Mouse (Mus musculus) CH12.LX (cell line): Measurements from ENCODE around the gene Sgsm3. TPM values are rescaled to one million over a fixed set of nuclear protein-coding genes. Genes with fewer than 3 reads are reported as not detected.
A peak's percentile ranks its signal among the peaks of the same experiment; 100 is the strongest.

ENCODE experiments used
- DNase-seq: peaks from one replicate; pipeline ENCODE4 v3.0.0-alpha.2; 2013; ENCODE audit errors: extremely low read depth
- H3K27ac ChIP-seq: 2 replicates; pipeline ENCODE4 v1.5.1; 2012; ENCODE audit warnings: low read depth, mild to moderate bottlenecking, control low read depth, moderate library complexity; ENCODE audit not compliant: insufficient read depth
- H3K27me3 ChIP-seq: replicated peaks from 2 replicates; pipeline ENCODE3; 2012; ENCODE audit warnings: inconsistent platforms
- H3K36me3 ChIP-seq, 2 experiments: replicated peaks in 1 of 2; 2 replicates each; pipeline versions ENCODE3 to v1.6.1; 2012; ENCODE audit warnings: inconsistent platforms in 1 of 2, low read length in 1 of 2, mild to moderate bottlenecking in 1 of 2, mixed read lengths in 1 of 2, moderate library complexity in 1 of 2; ENCODE audit not compliant: control insufficient read depth in 1 of 2, insufficient read depth in 1 of 2
- H3K4me1 ChIP-seq, 2 experiments: 2 replicates each; pipeline ENCODE4 v1.6.1; 2012; ENCODE audit warnings: inconsistent platforms in 1 of 2, moderate library complexity in 1 of 2; ENCODE audit not compliant: insufficient read depth in 2 of 2, control insufficient read depth in 1 of 2
- H3K4me2 ChIP-seq: 2 replicates; pipeline ENCODE4 v1.6.1; 2012; ENCODE audit warnings: low read depth, mild to moderate bottlenecking, control low read depth; ENCODE audit not compliant: poor library complexity, insufficient read depth, severe bottlenecking
- H3K4me3 ChIP-seq, 3 experiments: fragments of 150-350 bp in 1 of 3; sonication (generic) in 1 of 3; replicated peaks in 1 of 3; 2 replicates each; pipeline versions ENCODE3 to v1.5.1; 2011 to 2012; ENCODE audit warnings: low read depth in 2 of 3, low read length in 2 of 3, mild to moderate bottlenecking in 2 of 3, moderate library complexity in 2 of 3, control low read depth in 1 of 3, improper control_type of control experiment in 1 of 3, inconsistent platforms in 1 of 3, mixed read lengths in 1 of 3; ENCODE audit not compliant: poor library complexity in 1 of 3
- H3K79me2 ChIP-seq: replicated peaks from 2 replicates; pipeline ENCODE4 v1.6.1; 2012; ENCODE audit warnings: mild to moderate bottlenecking, moderate library complexity; ENCODE audit not compliant: control insufficient read depth, poor library complexity, insufficient read depth, severe bottlenecking; ENCODE audit errors: extremely low read depth
- H3K9ac ChIP-seq: 2 replicates; pipeline ENCODE4 v1.6.1; 2012; ENCODE audit warnings: low read depth, mild to moderate bottlenecking, control low read depth, moderate library complexity; ENCODE audit not compliant: insufficient read depth
- H3K9me3 ChIP-seq: replicated peaks from 2 replicates; pipeline ENCODE3; 2012; ENCODE audit warnings: low read length, inconsistent platforms, mixed read lengths
- CHD1 ChIP-seq: IDR thresholded peaks from 2 replicates; pipeline ENCODE4 v1.6.1; 2012; ENCODE audit warnings: low read depth, low read length, improper control_type of control experiment, inconsistent platforms
- E2F4 ChIP-seq: IDR thresholded peaks from 2 replicates; pipeline ENCODE4 v1.6.1; 2011; ENCODE audit warnings: low read depth, low read length, improper control_type of control experiment; ENCODE audit not compliant: insufficient replicate concordance
- ELF1 ChIP-seq: IDR thresholded peaks from 2 replicates; pipeline ENCODE4 v1.6.1; 2014; ENCODE audit warnings: low read depth, mild to moderate bottlenecking, inconsistent platforms, low read length, improper control_type of control experiment
- ETS1 ChIP-seq: conservative IDR thresholded peaks from 2 replicates; pipeline ENCODE4 v1.6.1; 2012; ENCODE audit warnings: low read depth, mild to moderate bottlenecking, inconsistent platforms, low read length, improper control_type of control experiment, moderate library complexity
- IRF4 ChIP-seq: IDR thresholded peaks from 2 replicates; pipeline ENCODE4 v1.6.1; 2014; ENCODE audit warnings: low read depth, mild to moderate bottlenecking, inconsistent platforms, low read length, improper control_type of control experiment
- MAX ChIP-seq: IDR thresholded peaks from 2 replicates; pipeline ENCODE4 v1.6.1; 2011; ENCODE audit warnings: low read length, improper control_type of control experiment
- MEF2A ChIP-seq: IDR thresholded peaks from 2 replicates; pipeline ENCODE4 v1.6.1; 2014; ENCODE audit warnings: low read depth, mild to moderate bottlenecking, inconsistent platforms, low read length, improper control_type of control experiment, borderline replicate concordance
- NRF1 ChIP-seq: IDR thresholded peaks from 2 replicates; pipeline ENCODE4 v1.6.1; 2014; ENCODE audit warnings: low read depth, mild to moderate bottlenecking, inconsistent platforms, low read length, improper control_type of control experiment, moderate library complexity
- SIN3A ChIP-seq: IDR thresholded peaks from 2 replicates; pipeline ENCODE4 v1.6.1; 2012; ENCODE audit warnings: low read length, improper control_type of control experiment, inconsistent platforms
- SMC3 ChIP-seq: IDR thresholded peaks from 2 replicates; pipeline ENCODE4 v1.6.1; 2011; ENCODE audit warnings: low read depth, low read length, improper control_type of control experiment
- TBP ChIP-seq: conservative IDR thresholded peaks from 2 replicates; pipeline ENCODE4 v1.6.1; 2011; ENCODE audit warnings: low read depth, low read length, improper control_type of control experiment
- TCF12 ChIP-seq: IDR thresholded peaks from 2 replicates; pipeline ENCODE4 v1.6.1; 2014; ENCODE audit warnings: low read depth, mild to moderate bottlenecking, inconsistent platforms, low read length, improper control_type of control experiment
- UBTF ChIP-seq: IDR thresholded peaks from 2 replicates; pipeline ENCODE4 v1.6.1; 2012; ENCODE audit warnings: low read depth, mild to moderate bottlenecking, inconsistent platforms, low read length, improper control_type of control experiment, moderate library complexity
- USF2 ChIP-seq: conservative IDR thresholded peaks from 2 replicates; pipeline ENCODE4 v1.6.1; 2011; ENCODE audit warnings: low read depth, low read length, improper control_type of control experiment
- ZC3H11A ChIP-seq: IDR thresholded peaks from 2 replicates; pipeline ENCODE4 v1.6.1; 2012; ENCODE audit warnings: low read depth, mild to moderate bottlenecking, inconsistent platforms, low read length, improper control_type of control experiment
- ZKSCAN1 ChIP-seq: IDR thresholded peaks from 2 replicates; pipeline ENCODE4 v1.6.1; 2012; ENCODE audit warnings: low read depth, inconsistent platforms, low read length, improper control_type of control experiment, borderline replicate concordance
- ZNF384 ChIP-seq: IDR thresholded peaks from 2 replicates; pipeline ENCODE4 v1.6.1; 2012; ENCODE audit warnings: low read depth, low read length, improper control_type of control experiment, inconsistent platforms
- dilution Hi-C: fragments of 300-500 bp; cut with MboI; formaldehyde crosslinking; loops from 2 replicates; pipeline ENCODE4 v1.14.3; 2020; ENCODE audit warnings: low sequenced_read_pairs; ENCODE audit not compliant: extremely low pct_unique_long_range_greater_than_20kb, extremely low pct_ligation_motif_present
- in situ Hi-C: fragments of 300-500 bp; cut with MboI; formaldehyde crosslinking; loops from 3 replicates; pipeline ENCODE4 v1.14.3; 2019; ENCODE audit warnings: low sequenced_read_pairs, low pct_ligation_motif_present, low pct_unique_long_range_greater_than_20kb, mixed read lengths
- polyA plus RNA-seq: library from polyadenylated mRNA; unstranded; fragments of >175 nt; gene quantifications from 2 replicates; pipeline ENCODE4 v1.2.1, GENCODE M21; 2012; ENCODE audit warnings: low read depth; ENCODE audit not compliant: insufficient read length
- total RNA-seq, 2 experiments: library from RNA; depleted of rRNA; stranded (reverse); fragments of 300-350 nt in 1 of 2; fragments of >200 nt in 1 of 2; gene quantifications; 2 replicates each; pipeline ENCODE4 v1.2.3; 2012 to 2014

Gene Sgsm3
- total and polyA plus RNA-seq, 3 experiments, result 14.4 to 25.5 (median 15.0) TPM

- in situ Hi-C loops, result no loop called here
- Histone ChIP-seq H3K4me2 (no peak overlapping the region), H3K4me1 (peaks cover 22 to 76% of the 10 kb centered on the region in 2 experiments), H3K79me2 (0 out of 2 replicates have a peak, but pooled peaks cover 4% of the 10 kb centered on the region), H3K36me3 (peaks cover 14 to 62% of the 10 kb centered on the region in 2 experiments), H3K4me3 (no peak overlapping the region), H3K27ac (peak overlapping the region; percentile 28), H3K9me3 (no peaks in the 10 kb centered on the region), H3K27me3 (no peaks in the 10 kb centered on the region), H3K9ac (no peak overlapping the region)
- dilution Hi-C loops, result no loop called here
- DNase-seq, result no peak
- TF ChIP-seq CHD1, result no peak
- no peak for TF ChIP-seq USF2
- TF ChIP-seq E2F4, result no peak
- TF ChIP-seq ELF1, result no peak
- no peak for TF ChIP-seq ETS1
- TF ChIP-seq TCF12, result no peak
- TF ChIP-seq ZC3H11A, result no peak
- TF ChIP-seq ZNF384, result no peak
- TF ChIP-seq ZKSCAN1, result no peak
- TF ChIP-seq NRF1, result no peak
- TF ChIP-seq SIN3A, result no peak
- TF ChIP-seq TBP, result no peak
Observed at GRCm38 (mm10) chr15:81034119-81034518, 56.6 kb downstream of the Sgsm3 start.

DNA sequence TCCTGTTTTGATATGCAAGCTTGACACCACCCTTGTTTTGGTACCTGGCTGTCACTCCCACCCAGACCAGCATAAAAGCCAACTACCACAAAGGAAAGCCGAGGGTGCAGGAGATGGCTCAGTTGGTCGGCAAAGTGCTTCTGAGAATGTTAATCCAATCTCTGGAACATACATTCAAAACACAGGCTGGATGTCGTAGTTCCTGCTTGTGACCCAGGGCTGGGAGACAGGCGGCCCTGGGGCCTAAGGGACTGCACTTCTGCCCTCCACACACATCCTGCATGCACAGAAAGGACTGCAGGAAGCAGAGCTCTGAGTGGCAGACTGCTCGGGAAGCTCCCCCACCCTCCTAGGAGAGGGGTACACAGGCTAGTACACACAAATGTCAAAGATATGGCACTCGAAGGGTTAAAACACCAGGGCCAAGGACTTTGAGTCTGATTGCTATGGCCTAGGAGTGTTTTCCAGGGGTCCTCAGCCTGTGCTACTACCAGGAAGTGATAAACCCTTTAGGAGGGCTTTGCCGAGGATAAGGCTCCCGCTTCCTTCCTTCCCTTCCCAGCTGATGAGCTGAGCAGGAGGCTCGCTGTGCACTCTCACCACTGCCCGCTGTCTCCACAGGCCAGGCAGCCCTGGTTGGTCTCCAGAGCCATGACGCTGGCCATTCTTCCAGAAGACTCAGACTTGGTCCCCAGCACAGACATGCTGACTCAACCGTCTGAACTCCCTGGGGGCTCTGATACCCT lies 58.0 kb downstream of the Sgsm3 start:
- in situ Hi-C loops (no loop called here), dilution Hi-C loops (no loop called here)
- no peak overlapping the region for H3K27ac ChIP-seq
- H3K4me3 ChIP-seq, result no peak overlapping the region
- no peak overlapping the region for H3K4me2 ChIP-seq
- H3K36me3 ChIP-seq, result peaks cover 14 to 61% of the 10 kb centered on the region in 2 experiments
- no peak overlapping the region for H3K9ac ChIP-seq
- H3K27me3 ChIP-seq, result no peaks in the 10 kb centered on the region
- TF ChIP-seq ELF1 (no peak), TCF12 (no peak), MAX (no peak), SMC3 (no peak), MEF2A (no peak), CHD1 (no peak), ZNF384 (no peak), UBTF (no peak), IRF4 (no peak)
- no peak for DNase-seq
- peaks cover 22 to 72% of the 10 kb centered on the region in 2 experiments for H3K4me1 ChIP-seq
- 0 out of 2 replicates have a peak, but pooled peaks cover 4% of the 10 kb centered on the region for H3K79me2 ChIP-seq
- no peaks in the 10 kb centered on the region for H3K9me3 ChIP-seq
